8 mouse cellular contexts compared by ENCODE assay signal in genomic region chr12:69497121-69497520, GRCm38 (mm10).
A peak's percentile ranks its signal among the peaks of the same experiment; 100 is the strongest.
DNase-seq lines count a peak whose midpoint lies in the region; ATAC-seq and TF ChIP-seq lines count a peak whose summit lies in the region.
"Had no signal": no experiment of that assay in that cellular context is flagged by ENCODE, and none has a peak within 500 bp of the region (broad histone marks: within the 10 kb centered on the region; RNA-seq: fewer than 3 reads in every experiment).

No protein-coding gene starts in this region.

- no peaks in the 10 kb centered on the region for H3K79me3 ChIP-seq in C2C12 (ENCODE audit: low read depth)

- H3ac ChIP-seq in C2C12 (ENCODE audit: control insufficient read depth, insufficient read length, low read depth): peak overlapping the region; percentile 34

- DNase-seq in 3134 (ENCODE audit: extremely low read depth, insufficient read length, low spot score): peak; percentile 80
- DNase-seq in fibroblast of lung, adult 2 months (ENCODE audit: low read depth): peak; percentile 91
- peak; percentile 79 to 86 for DNase-seq in heart, postnatal 14 days
- DNase-seq in right cerebral cortex, postnatal 4 days: peak; percentile 50
- DNase-seq in embryo, embryonic 11 days: no peak

- TF ChIP-seq CTCF in C2C12 (IDR thresholded peaks at IDR 0.05; ENCODE audit: control insufficient read depth, insufficient read depth, insufficient read length): no peak

- no peaks in the 10 kb centered on the region for H3K79me2 ChIP-seq in C2C12 (ENCODE audit: control insufficient read depth, insufficient read depth)

- H3K27me3 ChIP-seq in C2C12 (ENCODE audit: control insufficient read depth, insufficient read depth, insufficient read length): no peaks in the 10 kb centered on the region
- no peaks in the 10 kb centered on the region for H3K27me3 ChIP-seq in limb, embryonic 15.5 days
- H3K27me3 ChIP-seq: megakaryocyte, embryonic 14.5 days had no signal

- H3K4me1 ChIP-seq in limb, embryonic 15.5 days: peaks cover 45% of the 10 kb centered on the region

- H3K4me2 ChIP-seq in limb, embryonic 15.5 days: no peak overlapping the region

- intact Hi-C loops in heart, postnatal 14 days (cut with DNase I): no loop called here

- 49% methylated on average over 7 of the region's 7 CpGs for WGBS in limb, embryonic 15.5 days

- ATAC-seq in limb, embryonic 15.5 days (ENCODE audit: insufficient number of reproducible peaks, low FRiP score, low TSS enrichment, low read depth): peak; percentile 77

- H3K27ac ChIP-seq in limb, embryonic 15.5 days: peak overlapping the region; percentile 78

- H3K36me3 ChIP-seq in C2C12 (ENCODE audit: control insufficient read depth, insufficient read depth): no peaks in the 10 kb centered on the region
- H3K36me3 ChIP-seq in limb, embryonic 15.5 days: no peaks in the 10 kb centered on the region

- no peaks in the 10 kb centered on the region for H3K9me3 ChIP-seq in limb, embryonic 15.5 days
- H3K9me3 ChIP-seq: megakaryocyte, embryonic 14.5 days had no signal

- no peak overlapping the region for H3K9ac ChIP-seq in limb, embryonic 15.5 days

- H3K4me3 ChIP-seq in C2C12 (ENCODE audit: insufficient read depth, poor library complexity, severe bottlenecking): no peak overlapping the region
- no peak overlapping the region for H3K4me3 ChIP-seq in limb, embryonic 15.5 days
- H3K4me3 ChIP-seq: megakaryocyte, embryonic 14.5 days had no signal

TF ChIP-seq in C2C12, 6 proteins besides CTCF, POLR2A, EP300 and RAD21:
- TF ChIP-seq MYOD1 (IDR thresholded peaks at IDR 0.05; ENCODE audit: control insufficient read depth, insufficient read length, low read depth): no peak
- no peak for TF ChIP-seq MYOG (IDR thresholded peaks at IDR 0.05; ENCODE audit: control insufficient read depth, extremely low read depth, insufficient read length)
- no peak for TF ChIP-seq CEBPB (IDR thresholded peaks at IDR 0.05; ENCODE audit: low read depth)
- TF ChIP-seq FOSL1 (IDR thresholded peaks at IDR 0.05; ENCODE audit: insufficient read depth, low read length, poor library complexity, severe bottlenecking): no peak
- TF ChIP-seq MAX (IDR thresholded peaks at IDR 0.05): no peak
- TF ChIP-seq USF1 (IDR thresholded peaks at IDR 0.05; ENCODE audit: low read depth): no peak
